Mouse (Mus musculus): Measurements from ENCODE around the gene Bcl9. TPM values are rescaled to one million over a fixed set of nuclear protein-coding genes. Genes with fewer than 3 reads are reported as not detected.
A peak's percentile ranks its signal among the peaks of the same experiment; 100 is the strongest.

Bcl9 gene
- polyA plus RNA-seq, 1 experiment from 2014 or later: 60.9 TPM

DNA sequence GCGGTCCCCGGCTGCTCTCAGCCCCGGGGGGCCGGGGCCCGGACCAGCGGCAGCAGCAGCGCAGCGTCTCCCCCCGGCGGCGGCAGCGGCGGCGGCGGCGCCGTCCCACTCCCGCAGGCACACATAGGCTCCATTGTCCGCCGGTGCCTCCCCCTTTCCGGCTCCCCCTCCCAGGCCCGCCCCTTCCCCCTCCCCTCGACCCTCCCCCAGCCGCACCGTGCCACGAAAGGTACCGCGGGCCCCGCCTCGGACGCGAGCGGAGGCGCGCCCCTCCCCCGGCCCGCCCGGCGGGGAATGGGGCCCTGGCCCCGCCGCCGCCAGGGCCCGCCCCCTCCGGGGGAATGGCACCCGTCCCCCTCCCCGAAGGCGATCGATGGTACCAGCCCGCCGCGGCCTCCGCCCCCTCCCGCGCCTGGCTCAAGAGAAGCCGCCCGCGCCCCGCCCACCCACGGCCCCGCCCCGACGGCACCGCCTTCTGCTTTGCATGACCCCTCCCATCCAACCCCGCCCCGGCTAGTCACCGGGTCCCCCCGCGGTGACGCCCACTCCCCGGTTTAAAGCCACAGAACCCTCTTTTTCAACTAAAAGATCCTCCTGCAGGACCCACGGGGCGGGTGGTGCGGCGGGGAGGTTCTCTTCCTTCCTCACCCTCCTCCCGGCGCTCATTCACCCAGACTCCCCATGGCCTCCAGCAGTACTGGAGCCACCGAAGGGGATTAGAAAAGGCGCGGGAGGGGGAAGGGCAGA, 70.3 kb downstream of the Bcl9 start:
- H3K27me3 ChIP-seq (replicated peaks): no peaks in the 10 kb centered on the region
- H3K9me3 ChIP-seq: no peaks in the 10 kb centered on the region
- peak overlapping the region; percentile 90 for H3K9ac ChIP-seq
- H3K4me2 ChIP-seq (replicated peaks): peak overlapping the region; percentile 82
- peaks cover 17% of the 10 kb centered on the region for H3K4me1 ChIP-seq
- WGBS: 2% methylated on average over 40 of the region's 79 CpGs
- H3K4me3 ChIP-seq: peak overlapping the region; percentile 89
- H3K36me3 ChIP-seq: 0 out of 2 replicates have a peak, but pooled peaks cover 1% of the 10 kb centered on the region
- peak; percentile 89 for ATAC-seq (ENCODE audit: low FRiP score, low read depth)
- H3K27ac ChIP-seq: peak overlapping the region; percentile 93

DNA sequence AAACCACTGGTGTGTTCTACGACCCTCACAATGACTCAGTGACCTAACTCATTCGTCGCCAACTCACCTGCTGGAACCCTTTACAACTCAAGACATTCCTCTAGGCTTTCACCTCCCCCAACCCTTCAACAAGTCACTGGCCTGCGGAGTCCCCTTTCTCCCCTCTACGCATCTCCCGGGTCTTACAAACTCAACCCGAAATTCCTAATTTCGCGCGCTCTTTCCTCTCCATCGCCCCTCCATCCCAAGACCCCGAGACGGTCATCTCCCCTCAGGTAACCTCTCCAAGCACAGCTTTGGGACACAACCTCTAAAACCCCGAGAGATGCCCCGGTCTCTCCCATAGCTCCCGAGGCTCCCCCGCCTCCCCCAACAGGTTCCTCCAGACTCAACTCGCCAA, 71.0 kb downstream of the Bcl9 start:
- peak overlapping the region; percentile 89 for H3K4me3 ChIP-seq
- H3K4me2 ChIP-seq (replicated peaks): peak overlapping the region; percentile 82
- H3K9me3 ChIP-seq: no peaks in the 10 kb centered on the region
- under 1% methylated on average over 18 of the region's 18 CpGs for WGBS
- ATAC-seq (ENCODE audit: low FRiP score, low read depth): peak; percentile 38
- H3K4me1 ChIP-seq: peaks cover 17% of the 10 kb centered on the region
- H3K36me3 ChIP-seq: peaks cover 8% of the 10 kb centered on the region; the same call in 1 of the 2 replicates
- peak overlapping the region; percentile 90 for H3K9ac ChIP-seq
- H3K27me3 ChIP-seq (replicated peaks): no peaks in the 10 kb centered on the region
- H3K27ac ChIP-seq: peak overlapping the region; percentile 93

GRCm38 (mm10) chr3:97225231-97225630, 72.5 kb downstream of the Bcl9 start:
- no peaks in the 10 kb centered on the region for H3K27me3 ChIP-seq (replicated peaks)
- H3K9ac ChIP-seq: no peak overlapping the region
- no peak for ATAC-seq (ENCODE audit: low FRiP score, low read depth)
- H3K9me3 ChIP-seq: no peaks in the 10 kb centered on the region
- H3K27ac ChIP-seq: no peak overlapping the region
- H3K4me2 ChIP-seq (replicated peaks): no peak overlapping the region
- 84% methylated on average over 5 of the region's 5 CpGs for WGBS
- peaks cover 23% of the 10 kb centered on the region for H3K36me3 ChIP-seq
- peaks cover 17% of the 10 kb centered on the region for H3K4me1 ChIP-seq
- no peak overlapping the region for H3K4me3 ChIP-seq

GRCm38 (mm10) chr3:97223261-97223660, 74.5 kb downstream of the Bcl9 start:
- H3K9ac ChIP-seq: no peak overlapping the region
- H3K27ac ChIP-seq: no peak overlapping the region
- H3K4me3 ChIP-seq: no peak overlapping the region
- H3K4me2 ChIP-seq (replicated peaks): no peak overlapping the region
- 83% methylated on average over 9 of the region's 9 CpGs for WGBS
- peaks cover 38% of the 10 kb centered on the region for H3K36me3 ChIP-seq
- H3K27me3 ChIP-seq (replicated peaks): no peaks in the 10 kb centered on the region
- H3K4me1 ChIP-seq: peaks cover 12% of the 10 kb centered on the region
- no peaks in the 10 kb centered on the region for H3K9me3 ChIP-seq
- ATAC-seq (ENCODE audit: low FRiP score, low read depth): no peak

GRCm38 (mm10) chr3:97215526-97215925, 82.2 kb downstream of the Bcl9 start:
- Histone ChIP-seq H3K27me3 (replicated peaks) (no peaks in the 10 kb centered on the region), H3K36me3 (peaks cover 74% of the 10 kb centered on the region), H3K9ac (no peak overlapping the region), H3K4me3 (no peak overlapping the region), H3K4me1 (no peaks in the 10 kb centered on the region), H3K4me2 (replicated peaks) (no peak overlapping the region), H3K27ac (no peak overlapping the region), H3K9me3 (no peaks in the 10 kb centered on the region)
- 80% methylated on average over 3 of the region's 3 CpGs for WGBS
- ATAC-seq (ENCODE audit: low FRiP score, low read depth): no peak

DNA sequence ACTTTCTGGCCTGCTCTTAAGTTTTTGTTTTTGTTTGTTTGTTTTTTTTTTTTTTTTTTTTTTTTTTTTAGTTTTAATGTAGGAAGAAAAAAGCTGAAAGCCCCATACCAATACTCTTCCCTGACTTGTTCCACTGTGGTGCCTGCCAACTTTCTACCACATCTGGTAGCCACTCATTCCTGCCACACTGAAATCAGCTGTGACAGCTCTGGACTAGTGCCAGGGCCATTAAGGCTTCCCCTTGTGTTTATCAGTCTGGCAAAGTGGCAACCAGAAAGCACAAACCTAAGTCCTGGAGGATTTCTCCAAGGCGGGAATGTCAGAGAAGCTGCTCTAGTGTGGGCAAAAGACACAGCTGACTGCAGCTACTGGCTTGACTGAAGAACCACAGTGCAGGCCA, 83.3 kb downstream of the Bcl9 start:
- no peak overlapping the region for H3K4me3 ChIP-seq
- H3K27ac ChIP-seq: no peak overlapping the region
- peaks cover 75% of the 10 kb centered on the region for H3K36me3 ChIP-seq
- no peak overlapping the region for H3K9ac ChIP-seq
- ATAC-seq (ENCODE audit: low FRiP score, low read depth): no peak
- 90% methylated on average over 1 of the region's 1 CpGs for WGBS
- no peak overlapping the region for H3K4me2 ChIP-seq (replicated peaks)
- H3K4me1 ChIP-seq: no peaks in the 10 kb centered on the region
- no peaks in the 10 kb centered on the region for H3K27me3 ChIP-seq (replicated peaks)
- H3K9me3 ChIP-seq: no peaks in the 10 kb centered on the region

DNA sequence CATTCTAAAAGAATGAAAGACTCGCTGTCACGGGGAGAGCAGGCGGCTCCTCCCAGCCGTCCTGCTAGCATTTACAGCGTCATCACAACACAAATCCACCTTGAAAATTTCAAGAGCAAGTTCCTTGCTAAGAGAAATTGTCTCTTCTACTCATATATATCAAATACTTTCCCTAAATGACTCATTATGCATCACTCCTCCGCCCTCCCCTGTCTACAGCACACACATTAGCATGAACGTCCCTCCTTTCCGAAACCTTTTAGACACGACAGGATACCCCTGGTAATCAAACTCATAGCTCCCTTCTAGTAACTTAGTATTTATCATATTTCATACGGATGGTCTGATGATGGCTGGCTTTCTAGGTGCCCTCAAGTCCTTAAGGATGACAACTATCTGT, 83.8 kb downstream of the Bcl9 start:
- Histone ChIP-seq H3K27ac (no peak overlapping the region), H3K4me1 (no peaks in the 10 kb centered on the region), H3K9ac (no peak overlapping the region), H3K36me3 (peaks cover 75% of the 10 kb centered on the region), H3K4me2 (replicated peaks) (no peak overlapping the region), H3K4me3 (no peak overlapping the region), H3K27me3 (replicated peaks) (no peaks in the 10 kb centered on the region), H3K9me3 (no peaks in the 10 kb centered on the region)
- 91% methylated on average over 10 of the region's 10 CpGs for WGBS
- ATAC-seq (ENCODE audit: low FRiP score, low read depth): no peak

DNA sequence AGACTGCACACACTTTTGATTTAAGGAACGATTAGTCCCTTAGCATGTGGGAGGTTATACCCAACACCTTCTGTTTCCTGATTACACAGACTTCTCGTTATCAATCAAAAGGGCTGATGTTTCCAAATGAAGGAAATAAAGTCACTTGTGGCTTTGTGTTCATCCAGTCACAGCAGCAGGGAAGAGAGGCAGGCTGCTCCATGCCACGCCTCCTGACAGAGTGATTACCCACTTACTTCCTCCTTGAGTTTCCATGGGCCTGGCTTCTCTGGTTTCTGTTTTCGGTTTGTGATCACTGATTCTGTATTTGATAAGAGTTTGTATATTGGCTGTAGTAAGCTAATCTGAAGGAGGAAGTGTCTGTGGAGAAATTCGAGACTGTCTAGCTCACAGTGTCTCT, 86.5 kb downstream of the Bcl9 start:
- no peak overlapping the region for H3K4me2 ChIP-seq (replicated peaks)
- H3K36me3 ChIP-seq: peaks cover 92% of the 10 kb centered on the region
- 92% methylated on average over 5 of the region's 5 CpGs for WGBS
- no peak overlapping the region for H3K27ac ChIP-seq
- no peak overlapping the region for H3K4me3 ChIP-seq
- no peaks in the 10 kb centered on the region for H3K9me3 ChIP-seq
- no peaks in the 10 kb centered on the region for H3K4me1 ChIP-seq
- no peak overlapping the region for H3K9ac ChIP-seq
- no peaks in the 10 kb centered on the region for H3K27me3 ChIP-seq (replicated peaks)
- no peak for ATAC-seq (ENCODE audit: low FRiP score, low read depth)

GRCm38 (mm10) chr3:97209351-97209750, 88.4 kb downstream of the Bcl9 start:
- Histone ChIP-seq H3K9ac (no peak overlapping the region), H3K4me3 (no peak overlapping the region), H3K27ac (no peak overlapping the region), H3K36me3 (peaks cover 93% of the 10 kb centered on the region), H3K27me3 (replicated peaks) (no peaks in the 10 kb centered on the region), H3K4me1 (no peaks in the 10 kb centered on the region), H3K9me3 (no peaks in the 10 kb centered on the region), H3K4me2 (replicated peaks) (no peak overlapping the region)
- ATAC-seq (ENCODE audit: low FRiP score, low read depth): no peak
- 89% methylated on average over 9 of the region's 9 CpGs for WGBS

GRCm38 (mm10) chr3:97206521-97206920, 91.2 kb downstream of the Bcl9 start:
- no peaks in the 10 kb centered on the region for H3K9me3 ChIP-seq
- WGBS: 79% methylated on average over 3 of the region's 3 CpGs
- H3K27me3 ChIP-seq (replicated peaks): no peaks in the 10 kb centered on the region
- H3K27ac ChIP-seq: no peak overlapping the region
- H3K4me2 ChIP-seq (replicated peaks): no peak overlapping the region
- peaks cover 74% of the 10 kb centered on the region for H3K36me3 ChIP-seq
- H3K4me1 ChIP-seq: no peaks in the 10 kb centered on the region
- no peak for ATAC-seq (ENCODE audit: low FRiP score, low read depth)
- H3K9ac ChIP-seq: no peak overlapping the region
- no peak overlapping the region for H3K4me3 ChIP-seq

DNA sequence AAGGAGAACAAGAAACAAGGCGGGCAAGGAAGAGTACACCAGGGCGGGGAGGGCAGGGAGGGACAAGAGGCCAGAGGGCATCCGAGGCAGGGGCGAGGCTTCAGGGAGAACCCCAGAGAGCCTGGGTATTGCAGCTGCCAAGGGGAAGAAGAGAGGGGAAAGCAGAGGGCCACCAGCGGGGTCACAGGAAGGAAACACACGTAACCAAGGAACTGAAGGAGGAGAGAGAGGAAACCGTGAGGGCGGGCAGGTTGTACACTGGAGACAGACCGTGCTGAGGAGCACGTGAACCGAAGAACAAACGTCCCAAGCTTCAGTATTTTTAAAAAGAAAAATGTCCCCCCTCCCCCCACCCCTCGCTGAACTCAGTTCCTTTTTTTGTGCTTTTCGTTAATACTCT, 93.8 kb downstream of the Bcl9 start:
- no peaks in the 10 kb centered on the region for H3K27me3 ChIP-seq (replicated peaks)
- H3K36me3 ChIP-seq: peaks cover 49% of the 10 kb centered on the region
- H3K4me1 ChIP-seq: peaks cover 11% of the 10 kb centered on the region
- 83% methylated on average over 14 of the region's 14 CpGs for whole genome bisulfite sequencing
- no peak overlapping the region for H3K27ac ChIP-seq
- no peak overlapping the region for H3K4me2 ChIP-seq (replicated peaks)
- no peaks in the 10 kb centered on the region for H3K9me3 ChIP-seq
- H3K9ac ChIP-seq: no peak overlapping the region
- no peak overlapping the region for H3K4me3 ChIP-seq
- no peak for ATAC-seq (ENCODE audit: low FRiP score, low read depth)

DNA sequence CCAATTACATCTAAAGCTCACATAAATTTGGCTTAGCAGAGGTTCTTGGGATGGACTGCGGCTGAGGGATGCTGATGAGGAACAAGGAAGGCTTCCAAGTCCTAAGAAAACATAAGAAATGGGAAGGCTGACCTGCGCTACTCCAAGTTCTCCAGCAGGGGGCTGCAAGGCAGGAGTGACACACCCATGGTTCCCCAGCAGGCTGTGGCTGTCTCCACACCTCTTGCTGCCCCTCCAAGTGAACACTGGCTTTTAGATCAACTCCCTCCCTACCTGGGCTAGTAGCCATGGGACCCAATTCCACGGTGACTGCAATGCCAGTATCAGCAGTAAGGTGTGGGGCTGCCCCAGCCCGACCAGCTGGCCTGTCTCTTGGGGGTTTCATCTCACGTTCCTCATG, 95.8 kb downstream of the Bcl9 start:
- peaks cover 30% of the 10 kb centered on the region for H3K36me3 ChIP-seq
- H3K27me3 ChIP-seq (replicated peaks): no peaks in the 10 kb centered on the region

GRCm38 (mm10) chr3:97199261-97199660, 98.5 kb downstream of the Bcl9 start:
- H3K4me2 ChIP-seq (replicated peaks): no peak overlapping the region
- H3K9ac ChIP-seq: no peak overlapping the region
- WGBS: 15% methylated on average over 4 of the region's 4 CpGs
- no peak for ATAC-seq (ENCODE audit: low FRiP score, low read depth)
- peaks cover 5% of the 10 kb centered on the region; the same call in 1 of the 2 replicates for H3K36me3 ChIP-seq
- no peaks in the 10 kb centered on the region for H3K27me3 ChIP-seq (replicated peaks)
- peaks cover 11% of the 10 kb centered on the region for H3K4me1 ChIP-seq
- H3K9me3 ChIP-seq: no peaks in the 10 kb centered on the region
- H3K4me3 ChIP-seq: no peak overlapping the region
- H3K27ac ChIP-seq: no peak overlapping the region

More for the DNA sequence above, 95.8 kb downstream of the Bcl9 start:
- Histone ChIP-seq H3K27ac (no peak overlapping the region), H3K4me1 (peaks cover 11% of the 10 kb centered on the region), H3K4me3 (no peak overlapping the region), H3K9ac (no peak overlapping the region), H3K9me3 (no peaks in the 10 kb centered on the region), H3K4me2 (replicated peaks) (no peak overlapping the region)
- 45% methylated on average over 5 of the region's 5 CpGs for WGBS
- peak; percentile 65 for ATAC-seq (ENCODE audit: low FRiP score, low read depth)
